Mouse (Mus musculus) small intestine, adult 2 months (tissue): ENCODE results near the gene Mrm2.

Experiments
- CTCF ChIP-seq: fragments of 200-500 bp; IDR thresholded peaks from 2 replicates; pipeline ENCODE4 v1.5.1; 2012; ENCODE audit warnings: low read depth, mild to moderate bottlenecking, control low read depth, inconsistent platforms, low read length, moderate library complexity, mixed read lengths; ENCODE audit not compliant: insufficient replicate concordance, insufficient read length; ENCODE audit errors: extremely low read depth
- POLR2A ChIP-seq: fragments of 200-500 bp; IDR thresholded peaks from 2 replicates; pipeline ENCODE4 v1.6.1; 2012; ENCODE audit warnings: low read depth, mild to moderate bottlenecking, control low read depth, inconsistent platforms, low read length, moderate library complexity

DNA sequence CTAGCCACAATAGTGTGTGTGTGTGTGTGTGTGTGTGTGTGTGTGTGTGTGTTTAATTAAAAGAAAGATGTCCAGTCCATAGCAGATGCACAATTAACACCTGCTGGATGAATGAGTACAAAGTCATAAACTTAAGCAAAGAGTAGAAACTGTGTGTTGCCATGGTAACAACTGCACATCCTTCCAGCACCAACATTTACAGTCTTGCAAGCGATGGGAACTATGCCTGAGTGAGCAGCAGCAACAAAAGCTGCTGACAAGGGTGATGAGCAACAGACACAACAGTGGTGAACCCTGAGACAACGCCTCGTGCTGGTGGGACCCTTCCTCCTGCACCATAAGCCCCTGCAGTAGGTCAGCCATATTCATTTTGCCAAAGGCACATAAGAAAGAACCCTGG, 42.5 kb upstream of the Mrm2 start:
- TF ChIP-seq CTCF: no peak
- TF ChIP-seq POLR2A: no peak
